Comparison of ENCODE assay signal across 8 mouse cellular contexts in the genomic region with DNA sequence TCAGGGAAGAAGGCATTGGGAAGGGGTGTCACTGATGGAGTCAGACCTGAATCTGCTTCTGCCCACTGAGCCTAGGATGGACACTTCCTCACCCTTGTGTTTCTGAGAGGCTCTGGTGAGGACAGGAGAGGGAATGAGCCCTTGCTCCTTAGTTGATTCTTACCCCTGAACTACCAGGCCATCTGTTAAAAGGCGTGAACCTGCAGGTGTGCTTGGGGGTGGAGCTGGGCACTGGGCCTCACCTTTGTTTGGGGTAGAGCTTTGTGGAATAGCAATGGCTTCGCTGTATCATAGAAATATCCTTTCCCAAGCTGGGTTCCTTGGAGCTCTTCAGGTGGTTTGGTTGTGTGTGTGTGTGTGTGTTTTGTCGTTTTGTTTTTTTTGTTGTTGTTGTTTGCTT. TPM values are rescaled to one million over a fixed set of nuclear protein-coding genes. Genes with fewer than 3 reads are reported as not detected.
DNase-seq lines count a peak whose midpoint lies in the region; ATAC-seq and TF ChIP-seq lines count a peak whose summit lies in the region.

No protein-coding gene starts in this region.

- DNase-seq in heart, embryonic 10.5 days (ENCODE audit: low spot score) = no peak
- no peak for DNase-seq in heart, postnatal 36 days
- DNase-seq in spleen, adult 18-20 months = no peak
- no peak for DNase-seq in cerebellum, postnatal 25 days
- DNase-seq in retina, embryonic 14.5 days (ENCODE audit: low spot score) = no peak

- peaks cover 11% of the 10 kb centered on the region for H3K4me1 ChIP-seq in heart, embryonic 10.5 days
- peaks cover 14% of the 10 kb centered on the region for H3K4me1 ChIP-seq in forebrain, embryonic 13.5 days
- peaks cover 26% of the 10 kb centered on the region for H3K4me1 ChIP-seq in liver, embryonic 12.5 days

- H3K9ac ChIP-seq in forebrain, embryonic 13.5 days = no peak overlapping the region; the same call in 1 of the 2 replicates
- peak overlapping the region; percentile 89 for H3K9ac ChIP-seq in liver, embryonic 12.5 days

- no peaks in the 10 kb centered on the region for H3K27me3 ChIP-seq in heart, embryonic 10.5 days (ENCODE audit: insufficient read depth, poor library complexity, severe bottlenecking)
- H3K27me3 ChIP-seq in C2C12 (ENCODE audit: control insufficient read depth, insufficient read depth, insufficient read length) = no peaks in the 10 kb centered on the region
- no peaks in the 10 kb centered on the region for H3K27me3 ChIP-seq in forebrain, embryonic 13.5 days
- H3K27me3 ChIP-seq in liver, embryonic 12.5 days (replicated peaks) = no peaks in the 10 kb centered on the region

- H3K79me2 ChIP-seq in C2C12 (ENCODE audit: control insufficient read depth, insufficient read depth) = peaks cover 8% of the 10 kb centered on the region

- WGBS in heart, embryonic 10.5 days = 82% methylated on average over 3 of the region's 3 CpGs
- 79% methylated on average over 3 of the region's 3 CpGs for WGBS in forebrain, embryonic 13.5 days
- 76% methylated on average over 3 of the region's 3 CpGs for WGBS in liver, embryonic 12.5 days (ENCODE audit: insufficient replicate concordance)

- H3K27ac ChIP-seq in heart, embryonic 10.5 days = no peak overlapping the region
- H3K27ac ChIP-seq in forebrain, embryonic 13.5 days = no peak overlapping the region
- H3K27ac ChIP-seq in liver, embryonic 12.5 days = no peak overlapping the region

- intact Hi-C loops in heart, postnatal 36 days (cut with DNase I) = loop anchor here (2.0 to 5.0 kb wide), 2 partner anchors 55 to 197 kb away; no protein-coding TSS in a partner anchor

- peaks cover 23% of the 10 kb centered on the region for H3K36me3 ChIP-seq in heart, embryonic 10.5 days
- H3K36me3 ChIP-seq in C2C12 (ENCODE audit: control insufficient read depth, insufficient read depth) = no peaks in the 10 kb centered on the region
- peaks cover 17% of the 10 kb centered on the region for H3K36me3 ChIP-seq in forebrain, embryonic 13.5 days (ENCODE audit: poor library complexity, severe bottlenecking)
- peaks cover 41% of the 10 kb centered on the region for H3K36me3 ChIP-seq in liver, embryonic 12.5 days

- TF ChIP-seq CTCF in C2C12 (IDR thresholded peaks at IDR 0.05; ENCODE audit: control insufficient read depth, insufficient read depth, insufficient read length) = no peak

- H3K4me2 ChIP-seq in forebrain, embryonic 13.5 days = peak overlapping the region; percentile 86
- peak overlapping the region; percentile 91 for H3K4me2 ChIP-seq in liver, embryonic 12.5 days

- H3ac ChIP-seq in C2C12 (ENCODE audit: control insufficient read depth, insufficient read length, low read depth) = peak overlapping the region; percentile 12

- H3K79me3 ChIP-seq in C2C12 (ENCODE audit: low read depth) = no peaks in the 10 kb centered on the region

- H3K4me3 ChIP-seq in heart, embryonic 10.5 days = peak overlapping the region; percentile 81
- peak overlapping the region; percentile 51 for H3K4me3 ChIP-seq in C2C12 (ENCODE audit: insufficient read depth, poor library complexity, severe bottlenecking)
- peak overlapping the region; percentile 63 for H3K4me3 ChIP-seq in forebrain, embryonic 13.5 days
- H3K4me3 ChIP-seq in liver, embryonic 12.5 days = peak overlapping the region; percentile 85

- H3K9me3 ChIP-seq in heart, embryonic 10.5 days = no peaks in the 10 kb centered on the region
- no peaks in the 10 kb centered on the region for H3K9me3 ChIP-seq in forebrain, embryonic 13.5 days (replicated peaks)
- H3K9me3 ChIP-seq in liver, embryonic 12.5 days (replicated peaks) = no peaks in the 10 kb centered on the region

- ATAC-seq in forebrain, embryonic 13.5 days = no peak
- no peak for ATAC-seq in liver, embryonic 12.5 days

TF ChIP-seq in C2C12, 6 proteins besides CTCF, POLR2A, EP300 and RAD21:
- TF ChIP-seq USF1 (IDR thresholded peaks at IDR 0.05; ENCODE audit: low read depth) (no peak), FOSL1 (IDR thresholded peaks at IDR 0.05; ENCODE audit: insufficient read depth, low read length, poor library complexity, severe bottlenecking) (no peak), MAX (IDR thresholded peaks at IDR 0.05) (no peak), MYOG (IDR thresholded peaks at IDR 0.05; ENCODE audit: control insufficient read depth, extremely low read depth, insufficient read length) (no peak), MYOD1 (IDR thresholded peaks at IDR 0.05; ENCODE audit: control insufficient read depth, insufficient read length, low read depth) (no peak), CEBPB (IDR thresholded peaks at IDR 0.05; ENCODE audit: low read depth) (no peak)

RNA-seq across cellular contexts. Expression of a gene that starts 1.2 kb away (rescaled TPM):
- 36.5 and 42.3 TPM in 2 replicates for polyA plus RNA-seq in heart, embryonic 10.5 days (2016; fragmentation: Nextera tagmentation; extraction: Ambion mirVana)
- total RNA-seq in heart, postnatal 36 days (2021) = 1 to 10 TPM; 4.1 TPM
- 20.6 TPM for polyA plus RNA-seq in C2C12 (2012; fragmentation: generic; extraction: Trizol)
- polyA plus RNA-seq in forebrain, embryonic 13.5 days (2015; fragmentation: Nextera tagmentation; extraction: Ambion mirVana) = 17.7 and 21.6 TPM in 2 replicates
- polyA plus RNA-seq in liver, embryonic 12.5 days (2016; fragmentation: Nextera tagmentation; extraction: Ambion mirVana) = 28.8 and 29.0 TPM in 2 replicates

RNA-seq across cellular contexts. Expression of a gene that starts 33.6 kb away (rescaled TPM):
- polyA plus RNA-seq in heart, embryonic 10.5 days (2016; fragmentation: Nextera tagmentation; extraction: Ambion mirVana) = 96.9 and 120 TPM in 2 replicates
- 100 to 1,000 TPM; 298 to 524 TPM for total RNA-seq in heart, postnatal 36 days (2021)
- polyA plus RNA-seq in C2C12 (2012; fragmentation: generic; extraction: Trizol) = 81.3 TPM
- polyA plus RNA-seq in forebrain, embryonic 13.5 days (2015; fragmentation: Nextera tagmentation; extraction: Ambion mirVana) = 86.8 and 87.7 TPM in 2 replicates
- 37.6 and 41.1 TPM in 2 replicates for polyA plus RNA-seq in liver, embryonic 12.5 days (2016; fragmentation: Nextera tagmentation; extraction: Ambion mirVana)

RNA-seq across cellular contexts. Expression of a gene that starts 59.6 kb away (rescaled TPM):
- polyA plus RNA-seq in heart, embryonic 10.5 days (2016; fragmentation: Nextera tagmentation; extraction: Ambion mirVana) = not detected in 2 replicates
- 1 to 10 TPM in 1 of 2 experiments, under 1 TPM in 1; 0.47 to 1.1 TPM for total RNA-seq in heart, postnatal 36 days (2021)
- polyA plus RNA-seq in C2C12 (2012; fragmentation: generic; extraction: Trizol) = not detected
- polyA plus RNA-seq in forebrain, embryonic 13.5 days (2015; fragmentation: Nextera tagmentation; extraction: Ambion mirVana) = not detected in 2 replicates
- polyA plus RNA-seq in liver, embryonic 12.5 days (2016; fragmentation: Nextera tagmentation; extraction: Ambion mirVana) = 0.06 TPM in 1 of 2 replicates, not detected in the other
